Mouse (Mus musculus) small intestine, adult 2 months (tissue): ENCODE results near the gene Rhbdd1.

Experiments used
- CTCF ChIP-seq: fragments of 200-500 bp; IDR thresholded peaks from 2 replicates; pipeline ENCODE4 v1.5.1; 2012; ENCODE audit warnings: low read depth, mild to moderate bottlenecking, control low read depth, inconsistent platforms, low read length, moderate library complexity, mixed read lengths; ENCODE audit not compliant: insufficient replicate concordance, insufficient read length; ENCODE audit errors: extremely low read depth
- POLR2A ChIP-seq: fragments of 200-500 bp; IDR thresholded peaks from 2 replicates; pipeline ENCODE4 v1.6.1; 2012; ENCODE audit warnings: low read depth, mild to moderate bottlenecking, control low read depth, inconsistent platforms, low read length, moderate library complexity

DNA sequence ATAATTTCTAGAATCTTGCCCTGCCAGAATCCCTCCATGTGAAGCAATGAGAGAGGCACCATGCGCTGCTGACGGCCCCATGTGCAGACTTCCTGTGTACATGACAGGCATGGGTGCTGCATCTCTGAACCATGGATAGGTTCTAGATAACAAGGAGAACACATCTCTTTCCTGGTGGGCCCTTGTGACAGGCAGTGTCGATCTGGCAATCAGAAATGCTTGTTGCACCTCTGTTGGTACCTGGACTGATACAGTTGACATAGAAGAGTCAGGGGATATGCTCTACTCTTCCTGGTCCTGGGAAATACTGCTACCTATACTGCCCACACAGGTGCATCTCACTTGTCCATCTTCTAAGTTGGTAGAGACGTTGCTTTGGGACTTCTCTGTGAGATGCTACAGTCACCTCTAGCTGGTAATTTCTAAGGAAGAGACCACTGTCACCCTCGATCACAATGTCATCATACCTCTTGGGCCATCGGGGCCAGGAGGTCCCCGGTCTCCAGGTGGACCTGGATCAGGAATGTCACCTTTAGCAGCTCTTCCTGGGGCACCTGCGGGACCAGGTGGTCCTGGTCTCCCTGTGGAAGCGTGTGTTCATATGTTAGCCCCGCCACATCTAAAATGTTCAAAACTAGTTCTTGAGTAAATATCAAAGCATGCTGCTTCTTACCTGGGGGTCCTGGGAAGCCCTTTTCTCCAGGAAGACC is 154.4 kb downstream of the Rhbdd1 start:
- no peak for TF ChIP-seq CTCF
- TF ChIP-seq POLR2A = no peak
